Comparison of ENCODE assay signal across 8 mouse cellular contexts in genomic region chr15:40130880-40131478, GRCm38 (mm10). TPM values are rescaled to one million over a fixed set of nuclear protein-coding genes. Genes with fewer than 3 reads are reported as not detected.
DNase-seq lines count a peak whose midpoint lies in the region; ATAC-seq and TF ChIP-seq lines count a peak whose summit lies in the region.

No protein-coding gene starts in this region.

- no peak for TF ChIP-seq POLR2A in bone marrow macrophage, adult 2 months (IDR thresholded peaks at IDR 0.05; ENCODE audit: borderline replicate concordance, low read depth, low read length)

- H3K4me1 ChIP-seq in E14TG2a.4 (replicated peaks; ENCODE audit: low read depth, low read length): peaks cover 18% of the 10 kb centered on the region
- H3K4me1 ChIP-seq in bone marrow macrophage, adult 2 months (ENCODE audit: control insufficient read depth, insufficient read depth, low read length): peaks cover 3% of the 10 kb centered on the region; the same call in 1 of the 2 replicates
- no peaks in the 10 kb centered on the region; the same call in 1 of the 2 replicates for H3K4me1 ChIP-seq in heart, embryonic 15.5 days (replicated peaks)
- no peaks in the 10 kb centered on the region for H3K4me1 ChIP-seq in lung, embryonic 16.5 days (replicated peaks; ENCODE audit: control insufficient read depth, insufficient read depth, low read length)

- WGBS in heart, embryonic 15.5 days: 14% methylated on average over 15 of the region's 15 CpGs
- WGBS in lung, embryonic 16.5 days: 24% methylated on average over 15 of the region's 15 CpGs

- ATAC-seq in heart, embryonic 15.5 days (replicated peaks; ENCODE audit: insufficient number of reproducible peaks, insufficient read depth, low FRiP score, low read depth): no peak
- peak; percentile 23; the same call in 1 of the 2 replicates for ATAC-seq in lung, embryonic 16.5 days (ENCODE audit: low read depth)

- H3K4me3 ChIP-seq in E14TG2a.4 (replicated peaks; ENCODE audit: low read length): no peak overlapping the region
- no peak overlapping the region for H3K4me3 ChIP-seq in bone marrow macrophage, adult 2 months (ENCODE audit: insufficient read depth, low read length)
- no peak overlapping the region for H3K4me3 ChIP-seq in heart, embryonic 15.5 days
- no peak overlapping the region for H3K4me3 ChIP-seq in lung, embryonic 16.5 days (ENCODE audit: low read length)

- H3K9me3 ChIP-seq in E14TG2a.4 (ENCODE audit: low read length): no peaks in the 10 kb centered on the region
- no peaks in the 10 kb centered on the region for H3K9me3 ChIP-seq in heart, embryonic 15.5 days (replicated peaks)
- no peaks in the 10 kb centered on the region for H3K9me3 ChIP-seq in lung, embryonic 16.5 days (ENCODE audit: control insufficient read depth, low read length)

- H3K27ac ChIP-seq in bone marrow macrophage, adult 2 months (ENCODE audit: insufficient read depth, low read depth, low read length): no peak overlapping the region
- no peak overlapping the region for H3K27ac ChIP-seq in heart, embryonic 15.5 days
- H3K27ac ChIP-seq in lung, embryonic 16.5 days (ENCODE audit: low read length): no peak overlapping the region

- 0 out of 2 replicates have a peak overlapping the region, but pooled peaks have one; percentile 35 for H3K4me2 ChIP-seq in heart, embryonic 15.5 days
- H3K4me2 ChIP-seq in lung, embryonic 16.5 days (ENCODE audit: low read depth, low read length): no peak overlapping the region

- H3K36me3 ChIP-seq in E14TG2a.4 (ENCODE audit: insufficient read depth, low read length): no peaks in the 10 kb centered on the region
- H3K36me3 ChIP-seq in heart, embryonic 15.5 days: no peaks in the 10 kb centered on the region
- no peaks in the 10 kb centered on the region for H3K36me3 ChIP-seq in lung, embryonic 16.5 days (ENCODE audit: control insufficient read depth, insufficient read depth, low read length)

- H3K27me3 ChIP-seq in E14TG2a.4 (ENCODE audit: insufficient read depth, low read length): no peaks in the 10 kb centered on the region
- H3K27me3 ChIP-seq in heart, embryonic 15.5 days: no peaks in the 10 kb centered on the region
- no peaks in the 10 kb centered on the region for H3K27me3 ChIP-seq in lung, embryonic 16.5 days (ENCODE audit: control insufficient read depth, insufficient read depth, low read depth, low read length)

- H3K9ac ChIP-seq in heart, embryonic 15.5 days: no peak overlapping the region
- no peak overlapping the region for H3K9ac ChIP-seq in lung, embryonic 16.5 days (ENCODE audit: low read length)

- peak; percentile 90 for TF ChIP-seq CTCF in E14TG2a.4 (conservative IDR thresholded peaks at IDR 0.05; ENCODE audit: low read length)
- peak; percentile 97 for TF ChIP-seq CTCF in bone marrow macrophage, adult 2 months (IDR thresholded peaks at IDR 0.05; ENCODE audit: low read depth, low read length)

- DNase-seq in fibroblast of lung, adult 2 months (ENCODE audit: low read depth): peak; percentile 24
- DNase-seq in layer of hippocampus, adult 11-12 months (ENCODE audit: low spot score): peak; percentile 82
- peak; percentile 78 for DNase-seq in ovary, postnatal 36 days (ENCODE audit: low spot score)
- DNase-seq in thymus, postnatal 36 days: peak; percentile 55 to 69

RNA-seq across cellular contexts. Expression of gene 9330182O14Rik, which starts 3.2 kb away (rescaled TPM):
- polyA plus RNA-seq in bone marrow macrophage, adult 2 months (2012; ENCODE audit: insufficient read depth, insufficient read length, missing spikeins): not detected in 2 replicates
- polyA plus RNA-seq in heart, embryonic 15.5 days (2015; fragmentation: Nextera tagmentation; extraction: Ambion mirVana): not detected in 2 replicates
- polyA plus RNA-seq in lung, embryonic 16.5 days (2015; fragmentation: Nextera tagmentation; extraction: Ambion mirVana): not detected in 2 replicates

Comparison
In these comparisons a context has a peak if more than half of its experiments do, and no peak if none do; other contexts are left out.
1. DNase-seq: peak in every context shown above with its lines; median percentile 82 in layer of hippocampus, adult 11-12 months; 78 in ovary, postnatal 36 days; 62 in thymus, postnatal 36 days; 24 in fibroblast of lung, adult 2 months.